Mouse (Mus musculus) ES-E14 (cell line): Measurements from ENCODE around the gene Amz2. TPM values are rescaled to one million over a fixed set of nuclear protein-coding genes. Genes with fewer than 3 reads are reported as not detected.

ENCODE experiments used
- DNase-seq: peaks from one replicate; pipeline ENCODE4 v3.0.0-alpha.2; 2013; ENCODE audit warnings: low read depth, low spot score
- H3K27ac ChIP-seq: 2 replicates; pipeline ENCODE4 v1.5.1; 2012; ENCODE audit warnings: low read depth, mild to moderate bottlenecking, low read length, moderate library complexity, mixed read lengths; ENCODE audit not compliant: poor library complexity, insufficient read depth, severe bottlenecking
- H3K36me3 ChIP-seq: 2 replicates; pipeline ENCODE4 v1.6.1; 2012; ENCODE audit warnings: mild to moderate bottlenecking, low read length, moderate library complexity, mixed read lengths; ENCODE audit not compliant: control insufficient read depth, poor library complexity, insufficient read depth, severe bottlenecking
- H3K4me1 ChIP-seq, 2 experiments: fragments of 150-350 bp in 1 of 2; sonication (generic) in 1 of 2; 2 replicates each; pipeline ENCODE4 v1.6.1; 2012; ENCODE audit warnings: low read length in 2 of 2, mild to moderate bottlenecking in 1 of 2, mixed read lengths in 1 of 2; ENCODE audit not compliant: control insufficient read depth in 2 of 2, insufficient read depth in 2 of 2, poor library complexity in 1 of 2
- H3K4me3 ChIP-seq, 2 experiments: fragments of 150-350 bp in 1 of 2; sonication (generic) in 1 of 2; 2 replicates each; pipeline ENCODE4 v1.5.1; 2012; ENCODE audit warnings: low read length in 2 of 2, low read depth in 1 of 2, mild to moderate bottlenecking in 1 of 2, mixed read lengths in 1 of 2; ENCODE audit not compliant: insufficient read depth in 1 of 2, poor library complexity in 1 of 2, severe bottlenecking in 1 of 2
- H3K9ac ChIP-seq: 2 replicates; pipeline ENCODE4 v1.6.1; 2012; ENCODE audit warnings: low read depth, mild to moderate bottlenecking, low read length, mixed read lengths; ENCODE audit not compliant: poor library complexity, insufficient read depth, severe bottlenecking
- H3K9me3 ChIP-seq: fragments of 150-350 bp; sonication (generic); 2 replicates; pipeline ENCODE4 v1.6.1; 2012; ENCODE audit warnings: low read depth, mild to moderate bottlenecking, low read length; ENCODE audit not compliant: control insufficient read depth, insufficient read depth
- CHD2 ChIP-seq: IDR thresholded peaks from 2 replicates; pipeline ENCODE4 v1.6.1; 2014; ENCODE audit warnings: mild to moderate bottlenecking, low read depth, low read length, inconsistent platforms
- HCFC1 ChIP-seq: IDR thresholded peaks from 2 replicates; pipeline ENCODE4 v1.6.1; 2012; ENCODE audit warnings: low read length, inconsistent platforms, borderline replicate concordance; ENCODE audit not compliant: insufficient read depth
- MAFK ChIP-seq: IDR thresholded peaks from 2 replicates; pipeline ENCODE4 v1.6.1; 2014; ENCODE audit warnings: mild to moderate bottlenecking, low read depth, low read length, inconsistent platforms; ENCODE audit not compliant: insufficient read depth
- ZC3H11A ChIP-seq: IDR thresholded peaks from 2 replicates; pipeline ENCODE4 v1.6.1; 2012; ENCODE audit warnings: low read depth, mild to moderate bottlenecking, inconsistent platforms, low read length, borderline replicate concordance
- ZNF384 ChIP-seq: IDR thresholded peaks from 2 replicates; pipeline ENCODE4 v1.6.1; 2012; ENCODE audit warnings: low read depth, low read length, inconsistent platforms
- in situ Hi-C, 2 experiments: fragments of 600-800 bp; cut with MboI; formaldehyde crosslinking; loops; one replicate each; pipeline ENCODE4 v1.15.1; 2025; ENCODE audit warnings: low sequenced_read_pairs in 2 of 2, inconsistent platforms in 1 of 2; ENCODE audit not compliant: unreplicated experiment in 2 of 2
- total RNA-seq: library from RNA; depleted of rRNA; stranded (reverse); fragments of 300-350 nt; gene quantifications from 2 replicates; pipeline ENCODE4 v1.2.3, GENCODE M21; 2012

Amz2 gene
- total RNA-seq, 1 experiment: 20.1 TPM

- TF ChIP-seq MAFK (no peak), HCFC1 (no peak), CHD2 (no peak)
- no peak overlapping the region for H3K4me3 ChIP-seq
These were observed 45.1 kb upstream of the Amz2 start for GRCm38 (mm10) chr11:109380662-109381061.

GRCm38 (mm10) chr11:109385296-109385695 lies 40.5 kb upstream of the Amz2 start:
- H3K4me3 ChIP-seq: no peak overlapping the region
- no peak overlapping the region for H3K9ac ChIP-seq
- H3K9me3 ChIP-seq: no peaks in the 10 kb centered on the region
- no peaks in the 10 kb centered on the region; the same call in 1 of the 2 replicates for H3K36me3 ChIP-seq
- TF ChIP-seq CHD2: no peak
- TF ChIP-seq ZNF384: no peak
- no peak for TF ChIP-seq HCFC1
- TF ChIP-seq MAFK: no peak
- TF ChIP-seq ZC3H11A: no peak
- H3K4me1 ChIP-seq: peaks cover 0 to 2% of the 10 kb centered on the region in 2 experiments; a peak in 2 of 4 replicates
- no peak overlapping the region for H3K27ac ChIP-seq
- DNase-seq: no peak
- in situ Hi-C loops: no loop called here

More at GRCm38 (mm10) chr11:109380662-109381061, 45.1 kb upstream of the Amz2 start:
- Histone ChIP-seq H3K9me3 (no peaks in the 10 kb centered on the region), H3K27ac (no peak overlapping the region), H3K4me1 (peaks cover 0 to 9% of the 10 kb centered on the region in 2 experiments; a peak in 2 of 4 replicates), H3K36me3 (no peaks in the 10 kb centered on the region; the same call in 1 of the 2 replicates), H3K9ac (no peak overlapping the region)
- in situ Hi-C loops: no loop called here
- DNase-seq: no peak

- Histone ChIP-seq H3K4me1 (peaks cover 0 to 2% of the 10 kb centered on the region in 2 experiments; a peak in 1 of 4 replicates), H3K36me3 (peaks cover 3% of the 10 kb centered on the region; the same call in 1 of the 2 replicates), H3K9me3 (no peaks in the 10 kb centered on the region), H3K27ac (no peak overlapping the region), H3K4me3 (no peak overlapping the region), H3K9ac (no peak overlapping the region)
- no peak for DNase-seq
- TF ChIP-seq ZC3H11A (no peak), ZNF384 (no peak), HCFC1 (no peak), MAFK (no peak), CHD2 (no peak)
- in situ Hi-C loops: no loop called here
These were observed 36.7 kb upstream of the Amz2 start for GRCm38 (mm10) chr11:109389046-109389445.

GRCm38 (mm10) chr11:109391200-109391599 lies 34.5 kb upstream of the Amz2 start:
- in situ Hi-C loops: no loop called here

GRCm38 (mm10) chr11:109391760-109392159 lies 34.0 kb upstream of the Amz2 start:
- H3K9ac ChIP-seq: no peak overlapping the region
- peaks cover 8% of the 10 kb centered on the region; the same call in 1 of the 2 replicates for H3K36me3 ChIP-seq
- no peak overlapping the region for H3K4me3 ChIP-seq
- in situ Hi-C loops: no loop called here
- no peaks in the 10 kb centered on the region for H3K4me1 ChIP-seq
- H3K27ac ChIP-seq: no peak overlapping the region
- TF ChIP-seq ZC3H11A (no peak), MAFK (no peak), ZNF384 (no peak), HCFC1 (no peak), CHD2 (no peak)
- no peak for DNase-seq
- no peaks in the 10 kb centered on the region for H3K9me3 ChIP-seq

More at GRCm38 (mm10) chr11:109391200-109391599, 34.5 kb upstream of the Amz2 start:
- no peaks in the 10 kb centered on the region for H3K9me3 ChIP-seq
- H3K4me3 ChIP-seq: no peak overlapping the region
- H3K4me1 ChIP-seq: no peaks in the 10 kb centered on the region
- H3K36me3 ChIP-seq: peaks cover 7% of the 10 kb centered on the region; the same call in 1 of the 2 replicates
- TF ChIP-seq CHD2 (no peak), ZC3H11A (no peak), ZNF384 (no peak), MAFK (no peak), HCFC1 (no peak)
- H3K9ac ChIP-seq: no peak overlapping the region
- H3K27ac ChIP-seq: no peak overlapping the region
- no peak for DNase-seq
